12 mouse cellular contexts compared by ENCODE assay signal in the genomic region with DNA sequence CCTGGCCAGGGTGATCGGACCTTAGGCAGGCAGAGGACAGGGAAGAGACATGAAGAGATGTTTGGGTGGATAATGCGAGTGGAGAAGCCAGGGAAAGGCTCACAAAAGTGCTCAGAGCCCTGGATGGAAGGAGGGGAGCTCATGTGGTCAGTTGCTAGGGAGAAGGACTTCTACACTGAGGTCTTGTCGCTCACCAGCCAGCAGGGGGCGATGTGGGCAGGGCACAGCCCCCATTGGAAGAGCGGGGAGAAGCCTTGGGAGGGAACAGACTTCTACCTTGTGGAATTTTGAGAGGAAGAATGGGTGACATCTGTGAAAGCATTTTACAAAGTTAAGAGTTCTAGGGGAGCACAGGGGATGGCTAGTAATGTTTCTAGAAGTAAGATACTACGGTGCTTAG. TPM values are rescaled to one million over a fixed set of nuclear protein-coding genes. Genes with fewer than 3 reads are reported as not detected.
DNase-seq lines count a peak whose midpoint lies in the region; ATAC-seq and TF ChIP-seq lines count a peak whose summit lies in the region.
"Had no signal": no experiment of that assay in that cellular context is flagged by ENCODE, and none has a peak within 500 bp of the region (broad histone marks: within the 10 kb centered on the region; RNA-seq: fewer than 3 reads in every experiment).

No protein-coding gene starts in this region.

- no peak overlapping the region for H3K27ac ChIP-seq in MEL (ENCODE audit: control insufficient read depth, low read depth, low read length)
- no peak overlapping the region for H3K27ac ChIP-seq in forebrain, embryonic 12.5 days
- H3K27ac ChIP-seq: lung, embryonic 15.5 days had no signal

- no peak for TF ChIP-seq EP300 in MEL (IDR thresholded peaks at IDR 0.05; ENCODE audit: low read depth in 1 of 2, low read length in 2 of 2)

- TF ChIP-seq RAD21 in MEL (IDR thresholded peaks at IDR 0.05; ENCODE audit: low read depth, low read length) = peak; percentile 5

- no peaks in the 10 kb centered on the region for H3K79me2 ChIP-seq in MEL (ENCODE audit: control insufficient read depth, insufficient read depth, low read length, poor library complexity)

- peak; percentile 64 for DNase-seq in adrenal gland, postnatal 14 days
- no peak for DNase-seq in adrenal gland, adult (ENCODE audit: inconsistent age in 2 of 2, low spot score in 1 of 2)
- peak; percentile 42 to 48 for DNase-seq in kidney, postnatal 4 days
- DNase-seq in kidney, adult 9 months = no peak
- peak; percentile 39 for DNase-seq in MEL (ENCODE audit: low read depth, low spot score)
- DNase-seq in gastrocnemius, adult 18-20 months (ENCODE audit: low spot score) = no peak

- no peak overlapping the region for H3K9ac ChIP-seq in MEL (ENCODE audit: control insufficient read depth, low read depth, low read length, poor library complexity, severe bottlenecking)
- no peak overlapping the region for H3K9ac ChIP-seq in forebrain, embryonic 12.5 days
- H3K9ac ChIP-seq: lung, embryonic 15.5 days had no signal

- H3K9me3 ChIP-seq in MEL (replicated peaks; ENCODE audit: insufficient read depth, low read length) = no peaks in the 10 kb centered on the region
- no peaks in the 10 kb centered on the region for H3K9me3 ChIP-seq in forebrain, embryonic 12.5 days
- H3K9me3 ChIP-seq: G1E; lung, embryonic 15.5 days had no signal

- H3K27me3 ChIP-seq in MEL (ENCODE audit: control insufficient read depth in 1 of 2, insufficient read depth in 2 of 2, low read length in 2 of 2) = no peaks in the 10 kb centered on the region
- 0 out of 2 replicates have a peak, but pooled peaks cover 3% of the 10 kb centered on the region for H3K27me3 ChIP-seq in forebrain, embryonic 12.5 days
- H3K27me3 ChIP-seq: lung, embryonic 15.5 days had no signal

- peak; percentile 65; the same call in 1 of the 2 replicates for ATAC-seq in megakaryocyte progenitor cell, adult 5-6 weeks (replicated peaks; ENCODE audit: poor library complexity)
- ATAC-seq in forebrain, embryonic 12.5 days (ENCODE audit: low FRiP score) = no peak
- ATAC-seq: intestine, embryonic 16.5 days had no signal

- H3K4me2 ChIP-seq in forebrain, embryonic 12.5 days = no peak overlapping the region
- H3K4me2 ChIP-seq: lung, embryonic 15.5 days had no signal

- no peak for TF ChIP-seq POLR2A in MEL (IDR thresholded peaks at IDR 0.05; ENCODE audit: control insufficient read depth in 1 of 2, insufficient read depth in 1 of 2, low read depth in 1 of 2, low read length in 2 of 2, poor library complexity in 1 of 2)

- no peaks in the 10 kb centered on the region for H3K36me3 ChIP-seq in MEL (ENCODE audit: control insufficient read depth in 1 of 2, insufficient read depth in 2 of 2, low read length in 2 of 2)
- no peaks in the 10 kb centered on the region for H3K36me3 ChIP-seq in forebrain, embryonic 12.5 days (replicated peaks)
- H3K36me3 ChIP-seq: G1E; lung, embryonic 15.5 days had no signal

- 64% methylated on average over 6 of the region's 6 CpGs for WGBS in forebrain, embryonic 12.5 days

- H3K4me3 ChIP-seq in MEL (ENCODE audit: control insufficient read depth in 1 of 2, insufficient read depth in 1 of 2, low read depth in 2 of 2, low read length in 2 of 2) = no peak overlapping the region
- H3K4me3 ChIP-seq in forebrain, embryonic 12.5 days (replicated peaks) = no peak overlapping the region
- H3K4me3 ChIP-seq: erythroblast, embryonic 14.5 days; lung, embryonic 15.5 days had no signal

- no peaks in the 10 kb centered on the region for H3K4me1 ChIP-seq in MEL (ENCODE audit: control insufficient read depth in 1 of 2, insufficient read depth in 2 of 2, low read length in 2 of 2)
- H3K4me1 ChIP-seq in forebrain, embryonic 12.5 days = peaks cover 7% of the 10 kb centered on the region

- TF ChIP-seq CTCF in MEL (IDR thresholded peaks at IDR 0.05 in 2 of 3, conservative IDR thresholded peaks at IDR 0.05 in 1 of 3; ENCODE audit: control insufficient read depth in 1 of 3, insufficient read depth in 1 of 3, low read depth in 2 of 3, low read length in 3 of 3, poor library complexity in 1 of 3, severe bottlenecking in 1 of 3) = peak; percentile 66 to 86 (median 80)

TF ChIP-seq in MEL, 35 proteins besides CTCF, POLR2A, EP300 and RAD21:
- TF ChIP-seq NRF1 (IDR thresholded peaks at IDR 0.05; ENCODE audit: insufficient read depth, low read depth, low read length, poor library complexity, severe bottlenecking) (no peak), ZC3H11A (IDR thresholded peaks at IDR 0.05; ENCODE audit: low read depth, low read length) (peak; percentile 8; the same call in 1 of the 2 replicates), SMC3 (IDR thresholded peaks at IDR 0.05; ENCODE audit: low read depth, low read length) (peak; percentile 39)

RNA-seq across cellular contexts. Expression of gene Spock2, which starts 18.1 kb away (rescaled TPM):
- total RNA-seq in adrenal gland, postnatal 14 days (2021) = 34.9 and 40.8 TPM in 2 replicates
- not detected in 2 replicates for total RNA-seq in MEL (2012; rRNA removed)
- under 1 TPM in 1 of 2 experiments, not detected in 1; 0.03 TPM for polyA plus RNA-seq in MEL (2012; ENCODE audit: insufficient read depth in 1 of 2, insufficient read length in 2 of 2, low read depth in 1 of 2, low replicate concordance in 2 of 2, missing spikeins in 1 of 2)
- total RNA-seq in megakaryocyte progenitor cell, adult 5-6 weeks (2015) = 0.02 TPM in 1 of 2 replicates, not detected in the other
- total RNA-seq in megakaryocyte progenitor cell, adult 5-6 weeks (2017) = not detected in 2 replicates
- 13.2 and 14.3 TPM in 2 replicates for polyA plus RNA-seq in forebrain, embryonic 12.5 days (2016; fragmentation: Nextera tagmentation; extraction: Ambion mirVana)
- total RNA-seq in gastrocnemius, adult 18-20 months (2021) = 1 to 10 TPM; 5.4 to 5.6 TPM
- total RNA-seq: G1E had no signal
- polyA plus RNA-seq: G1E had no signal

Comparison
In these comparisons a context has a peak if more than half of its experiments do, and no peak if none do; other contexts are left out.
1. DNase-seq: peak in adrenal gland, postnatal 14 days (single experiment), kidney, postnatal 4 days (2 of 2) and MEL (single experiment); none in adrenal gland, adult (0 of 2), kidney, adult 9 months (single experiment) and gastrocnemius, adult 18-20 months (single experiment).